Mouse (Mus musculus): Measurements from ENCODE around the gene Akap13. TPM values are rescaled to one million over a fixed set of nuclear protein-coding genes. Genes with fewer than 3 reads are reported as not detected.

The Akap13 gene
- total RNA-seq, 2 experiments from 2014 or later = 65.5 to 73.5 TPM

GRCm38 (mm10) chr7:75679631-75680030 lies 224.3 kb downstream of the Akap13 start:
- no peak for DNase-seq

- DNase-seq = no peak
Observed at GRCm38 (mm10) chr7:75682901-75683300, 227.6 kb downstream of the Akap13 start.

GRCm38 (mm10) chr7:75683410-75683809 lies 228.1 kb downstream of the Akap13 start:
- no peak for DNase-seq

GRCm38 (mm10) chr7:75684976-75685375 lies 229.6 kb downstream of the Akap13 start:
- DNase-seq = no peak

- no peak for DNase-seq
Observed at GRCm38 (mm10) chr7:75686046-75686826, 230.9 kb downstream of the Akap13 start.

- DNase-seq = no peak
Observed at GRCm38 (mm10) chr7:75686827-75687164, 231.5 kb downstream of the Akap13 start.

- no peak for DNase-seq
Observed at GRCm38 (mm10) chr7:75688144-75688543, 232.8 kb downstream of the Akap13 start.

- no peak for DNase-seq
Observed at GRCm38 (mm10) chr7:75694777-75695176, 239.4 kb downstream of the Akap13 start.

GRCm38 (mm10) chr7:75699836-75700235 lies 244.5 kb downstream of the Akap13 start:
- DNase-seq = no peak

- no peak for DNase-seq
Observed at GRCm38 (mm10) chr7:75700771-75701345, 245.5 kb downstream of the Akap13 start.

- no peak for DNase-seq
Observed at GRCm38 (mm10) chr7:75701761-75702160, 246.4 kb downstream of the Akap13 start.

GRCm38 (mm10) chr7:75702368-75702767 lies 247.0 kb downstream of the Akap13 start:
- DNase-seq = no peak

- DNase-seq = no peak
Observed at GRCm38 (mm10) chr7:75702966-75703645, 247.8 kb downstream of the Akap13 start.

GRCm38 (mm10) chr7:75704862-75705261 lies 249.5 kb downstream of the Akap13 start:
- DNase-seq = no peak

- DNase-seq = no peak
Observed at GRCm38 (mm10) chr7:75709936-75710335, 254.6 kb downstream of the Akap13 start.

- no peak for DNase-seq
Observed at GRCm38 (mm10) chr7:75710920-75711319, 255.6 kb downstream of the Akap13 start.

GRCm38 (mm10) chr7:75711436-75711835 lies 256.1 kb downstream of the Akap13 start:
- DNase-seq = no peak

GRCm38 (mm10) chr7:75712808-75713207 lies 257.5 kb downstream of the Akap13 start:
- no peak for DNase-seq

GRCm38 (mm10) chr7:75713959-75714358 lies 258.6 kb downstream of the Akap13 start:
- no peak for DNase-seq

GRCm38 (mm10) chr7:75715026-75715425 lies 259.7 kb downstream of the Akap13 start:
- DNase-seq = no peak

GRCm38 (mm10) chr7:75715939-75716338 lies 260.6 kb downstream of the Akap13 start:
- peak; percentile 14 for DNase-seq

GRCm38 (mm10) chr7:75717349-75717748 lies 262.0 kb downstream of the Akap13 start:
- DNase-seq = no peak

GRCm38 (mm10) chr7:75721302-75721701 lies 266.0 kb downstream of the Akap13 start:
- DNase-seq = no peak
